Mouse (Mus musculus): ENCODE data around the gene Susd4. TPM values are rescaled to one million over a fixed set of nuclear protein-coding genes. Genes with fewer than 3 reads are reported as not detected.

Susd4 gene
- polyA plus RNA-seq, 1 experiment = 1.1 TPM

DNA sequence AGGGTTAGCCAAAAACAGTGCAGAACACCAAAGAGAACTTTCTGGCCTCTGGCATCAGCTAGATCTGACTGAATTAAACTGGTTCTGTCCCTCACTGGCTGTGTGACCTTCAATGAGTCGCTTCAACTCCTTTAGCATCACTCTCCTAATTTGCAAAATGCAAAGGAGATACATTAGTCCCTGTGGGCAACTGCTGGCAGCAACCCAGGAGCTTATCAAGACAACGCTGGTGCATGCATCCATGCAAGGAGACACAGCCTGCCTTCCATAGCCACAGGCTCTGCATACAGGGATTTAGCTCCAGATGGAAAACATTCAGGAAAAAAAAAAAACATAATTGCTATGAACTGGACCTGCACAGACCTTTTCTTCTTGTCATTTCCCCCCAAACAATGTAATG, 148.9 kb downstream of the Susd4 start:
- Histone ChIP-seq H3K4me1 (ENCODE audit: control insufficient read depth, insufficient read depth, low read length) (peaks cover 2% of the 10 kb centered on the region; the same call in 1 of the 2 replicates), H3K36me3 (ENCODE audit: control insufficient read depth, insufficient read depth, low read length) (no peaks in the 10 kb centered on the region), H3K27ac (ENCODE audit: control insufficient read depth, insufficient read depth, low read depth, low read length) (no peak overlapping the region), H3K27me3 (ENCODE audit: control insufficient read depth, insufficient read depth, low read length) (no peaks in the 10 kb centered on the region), H3K4me3 (ENCODE audit: control insufficient read depth, low read depth, low read length) (no peak overlapping the region)
- TF ChIP-seq POLR2A (IDR thresholded peaks at IDR 0.05; ENCODE audit: control insufficient read depth, low read depth, low read length) (no peak), CTCF (IDR thresholded peaks at IDR 0.05; ENCODE audit: control insufficient read depth, insufficient read depth, insufficient replicate concordance, low read depth, low read length) (no peak)

DNA sequence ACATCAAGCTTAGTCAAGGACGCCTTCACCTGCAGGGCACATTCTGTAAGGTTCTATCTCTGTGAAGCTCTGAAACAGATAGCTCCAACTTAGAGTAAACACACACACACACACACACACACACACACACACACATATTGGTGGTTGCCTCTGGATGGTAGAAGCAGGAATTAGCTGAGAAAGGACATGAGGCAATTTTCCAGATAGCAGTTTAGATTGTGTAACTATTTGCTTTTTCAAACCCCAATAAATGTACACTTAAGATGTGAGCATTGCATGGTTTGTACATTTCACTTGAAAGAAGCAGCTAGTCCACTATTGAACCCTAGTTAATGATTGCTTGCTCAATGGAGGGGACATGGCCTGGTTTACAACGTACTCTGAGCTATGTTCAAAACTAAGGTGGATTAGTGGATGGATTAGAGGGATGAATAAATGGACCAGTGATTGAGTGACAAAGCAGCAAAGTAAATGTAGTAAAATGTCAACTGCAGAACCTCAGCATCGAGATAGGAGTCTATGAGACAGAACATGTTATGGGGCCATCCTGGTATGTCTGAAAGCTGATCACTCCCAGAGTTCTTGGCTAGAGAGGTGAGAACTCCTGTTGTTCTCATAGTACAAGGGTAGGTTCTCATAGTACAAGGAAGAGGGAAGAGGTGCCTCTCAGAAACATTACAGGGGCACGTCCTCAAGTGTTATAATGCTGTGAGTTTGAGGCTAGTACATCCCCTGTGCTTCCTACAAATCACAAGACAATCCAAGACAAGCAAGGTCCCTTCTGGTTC, 150.7 kb downstream of the Susd4 start:
- H3K27ac ChIP-seq (ENCODE audit: control insufficient read depth, insufficient read depth, low read depth, low read length) = no peak overlapping the region
- no peak overlapping the region for H3K4me3 ChIP-seq (ENCODE audit: control insufficient read depth, low read depth, low read length)
- no peaks in the 10 kb centered on the region for H3K27me3 ChIP-seq (ENCODE audit: control insufficient read depth, insufficient read depth, low read length)
- no peaks in the 10 kb centered on the region for H3K36me3 ChIP-seq (ENCODE audit: control insufficient read depth, insufficient read depth, low read length)
- peaks cover 2% of the 10 kb centered on the region; the same call in 1 of the 2 replicates for H3K4me1 ChIP-seq (ENCODE audit: control insufficient read depth, insufficient read depth, low read length)
- no peak for TF ChIP-seq POLR2A (IDR thresholded peaks at IDR 0.05; ENCODE audit: control insufficient read depth, low read depth, low read length)
- no peak for TF ChIP-seq CTCF (IDR thresholded peaks at IDR 0.05; ENCODE audit: control insufficient read depth, insufficient read depth, insufficient replicate concordance, low read depth, low read length)

DNA sequence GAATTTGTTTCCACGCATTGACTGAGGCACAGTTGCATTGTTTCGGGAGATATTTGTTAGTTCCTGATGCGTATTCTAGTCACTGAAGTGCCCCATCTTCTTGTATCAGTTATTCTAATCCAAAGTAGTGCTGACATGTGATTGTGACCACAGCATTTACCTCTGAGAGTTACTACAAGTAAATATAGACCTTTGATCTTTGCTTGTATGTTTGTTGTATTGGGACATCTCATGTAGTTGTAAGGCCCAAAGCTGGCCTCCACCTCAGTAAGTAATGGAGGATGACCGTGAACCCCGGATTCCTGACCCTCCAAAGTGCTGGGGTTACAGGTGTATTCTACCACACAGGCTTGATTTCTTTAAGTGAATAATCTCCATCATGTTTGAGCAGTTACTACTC, 152.5 kb downstream of the Susd4 start:
- no peaks in the 10 kb centered on the region for H3K4me1 ChIP-seq (ENCODE audit: control insufficient read depth, insufficient read depth, low read length)
- H3K36me3 ChIP-seq (ENCODE audit: control insufficient read depth, insufficient read depth, low read length) = no peaks in the 10 kb centered on the region
- no peak overlapping the region for H3K4me3 ChIP-seq (ENCODE audit: control insufficient read depth, low read depth, low read length)
- H3K27ac ChIP-seq (ENCODE audit: control insufficient read depth, insufficient read depth, low read depth, low read length) = no peak overlapping the region
- TF ChIP-seq POLR2A (IDR thresholded peaks at IDR 0.05; ENCODE audit: control insufficient read depth, low read depth, low read length) (no peak), CTCF (IDR thresholded peaks at IDR 0.05; ENCODE audit: control insufficient read depth, insufficient read depth, insufficient replicate concordance, low read depth, low read length) (no peak)
- no peaks in the 10 kb centered on the region for H3K27me3 ChIP-seq (ENCODE audit: control insufficient read depth, insufficient read depth, low read length)

- H3K4me3 ChIP-seq (ENCODE audit: control insufficient read depth, low read depth, low read length) = no peak overlapping the region
- no peaks in the 10 kb centered on the region for H3K4me1 ChIP-seq (ENCODE audit: control insufficient read depth, insufficient read depth, low read length)
- no peaks in the 10 kb centered on the region for H3K36me3 ChIP-seq (ENCODE audit: control insufficient read depth, insufficient read depth, low read length)
- no peaks in the 10 kb centered on the region for H3K27me3 ChIP-seq (ENCODE audit: control insufficient read depth, insufficient read depth, low read length)
- TF ChIP-seq CTCF (IDR thresholded peaks at IDR 0.05; ENCODE audit: control insufficient read depth, insufficient read depth, insufficient replicate concordance, low read depth, low read length) (no peak), POLR2A (IDR thresholded peaks at IDR 0.05; ENCODE audit: control insufficient read depth, low read depth, low read length) (no peak)
- H3K27ac ChIP-seq (ENCODE audit: control insufficient read depth, insufficient read depth, low read depth, low read length) = no peak overlapping the region
Observed at GRCm38 (mm10) chr1:182918718-182919346, 155.2 kb downstream of the Susd4 start.

DNA sequence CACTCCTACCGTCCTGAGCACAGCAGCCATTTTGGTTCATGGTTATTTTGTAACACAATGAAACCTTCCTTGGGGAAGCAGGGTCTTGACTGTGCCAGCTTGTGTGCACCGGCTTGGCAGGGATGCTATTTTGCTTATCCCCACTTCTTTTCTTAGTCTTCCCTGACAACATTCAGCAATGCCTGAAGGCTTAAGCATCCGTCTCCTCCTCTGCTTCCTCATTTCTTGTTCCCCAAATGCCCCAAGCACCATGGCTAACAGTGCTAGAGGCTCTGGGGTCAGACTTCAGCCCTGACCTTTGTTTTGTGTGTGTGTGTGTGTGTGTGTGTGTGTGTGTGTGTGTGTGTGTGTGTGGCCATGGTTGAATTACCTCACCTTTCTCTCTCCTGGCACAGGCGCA, 159.2 kb downstream of the Susd4 start:
- Histone ChIP-seq H3K36me3 (ENCODE audit: control insufficient read depth, insufficient read depth, low read length) (no peaks in the 10 kb centered on the region), H3K27ac (ENCODE audit: control insufficient read depth, insufficient read depth, low read depth, low read length) (no peak overlapping the region), H3K27me3 (ENCODE audit: control insufficient read depth, insufficient read depth, low read length) (no peaks in the 10 kb centered on the region), H3K4me1 (ENCODE audit: control insufficient read depth, insufficient read depth, low read length) (no peaks in the 10 kb centered on the region), H3K4me3 (ENCODE audit: control insufficient read depth, low read depth, low read length) (no peak overlapping the region)
- no peak for TF ChIP-seq POLR2A (IDR thresholded peaks at IDR 0.05; ENCODE audit: control insufficient read depth, low read depth, low read length)
- no peak for TF ChIP-seq CTCF (IDR thresholded peaks at IDR 0.05; ENCODE audit: control insufficient read depth, insufficient read depth, insufficient replicate concordance, low read depth, low read length)

DNA sequence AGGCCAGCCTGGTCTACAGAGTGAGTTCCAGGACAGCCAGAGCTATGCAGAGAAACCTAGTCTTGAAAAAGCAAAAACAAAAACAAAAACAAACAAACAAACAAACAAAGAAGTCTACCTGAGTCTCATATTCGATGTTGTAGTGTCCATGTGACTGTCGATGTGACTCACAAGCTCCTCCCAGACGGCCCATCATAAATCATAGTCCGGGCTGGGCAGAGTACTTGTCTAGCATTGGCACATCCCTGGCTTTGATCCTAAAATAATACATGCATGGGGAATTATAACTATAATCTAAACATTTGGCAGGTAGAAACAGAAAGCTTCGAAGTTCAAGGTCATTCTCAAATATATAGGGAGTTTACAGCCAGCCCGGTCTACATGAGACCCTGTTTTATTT, 162.8 kb downstream of the Susd4 start:
- no peak for TF ChIP-seq CTCF (IDR thresholded peaks at IDR 0.05; ENCODE audit: control insufficient read depth, insufficient read depth, insufficient replicate concordance, low read depth, low read length)
- no peak for TF ChIP-seq POLR2A (IDR thresholded peaks at IDR 0.05; ENCODE audit: control insufficient read depth, low read depth, low read length)
- Histone ChIP-seq H3K27me3 (ENCODE audit: control insufficient read depth, insufficient read depth, low read length) (no peaks in the 10 kb centered on the region), H3K4me1 (ENCODE audit: control insufficient read depth, insufficient read depth, low read length) (no peaks in the 10 kb centered on the region), H3K27ac (ENCODE audit: control insufficient read depth, insufficient read depth, low read depth, low read length) (no peak overlapping the region), H3K4me3 (ENCODE audit: control insufficient read depth, low read depth, low read length) (no peak overlapping the region), H3K36me3 (ENCODE audit: control insufficient read depth, insufficient read depth, low read length) (no peaks in the 10 kb centered on the region)

All from testis, adult 2 months (tissue).